Mouse (Mus musculus): ENCODE data around the gene Rarg. TPM values are rescaled to one million over a fixed set of nuclear protein-coding genes. Genes with fewer than 3 reads are reported as not detected.
A peak's percentile ranks its signal among the peaks of the same experiment; 100 is the strongest.
"Not testable (repeated sequence)": the region's sequence is repeated elsewhere in the genome, so short reads cannot be mapped to it uniquely, and the experiment has no call there.

The Rarg gene
- total and polyA plus RNA-seq, 2 experiments from 2014 or later: 3.9 to 12.6 TPM

- DNase-seq (ENCODE audit: low spot score): no peak
- 82% methylated on average over 17 of the region's 17 CpGs for WGBS
- H3K4me2 ChIP-seq (ENCODE audit: low read depth, low read length, poor library complexity, severe bottlenecking): no peak overlapping the region
- H3K9ac ChIP-seq (replicated peaks; ENCODE audit: low read length, poor library complexity, severe bottlenecking): no peak overlapping the region
- H3K36me3 ChIP-seq (ENCODE audit: insufficient read depth, low read length): no peaks in the 10 kb centered on the region
- no peak for TF ChIP-seq CTCF (IDR thresholded peaks at IDR 0.05)
- no peak overlapping the region for H3K4me3 ChIP-seq (ENCODE audit: low read depth, low read length)
- H3K27ac ChIP-seq (ENCODE audit: low read depth, low read length): no peak overlapping the region
- H3K4me1 ChIP-seq (ENCODE audit: insufficient read depth, low read length): no peaks in the 10 kb centered on the region
- no peaks in the 10 kb centered on the region for H3K27me3 ChIP-seq (ENCODE audit: insufficient read depth, low read length)
- ATAC-seq (ENCODE audit: low FRiP score): no peak
- H3K9me3 ChIP-seq (ENCODE audit: low read length): no peaks in the 10 kb centered on the region
Observed at GRCm38 (mm10) chr15:102230408-102231321, 26.7 kb downstream of the Rarg start.

- H3K27ac ChIP-seq (ENCODE audit: low read depth, low read length); H3K4me2 ChIP-seq (ENCODE audit: low read depth, low read length, poor library complexity, severe bottlenecking); DNase-seq (ENCODE audit: low spot score); H3K9ac ChIP-seq (replicated peaks; ENCODE audit: low read length, poor library complexity, severe bottlenecking); H3K4me3 ChIP-seq (ENCODE audit: low read depth, low read length); H3K4me1 ChIP-seq (ENCODE audit: insufficient read depth, low read length); ATAC-seq (ENCODE audit: low FRiP score); H3K9me3 ChIP-seq (ENCODE audit: low read length); H3K36me3 ChIP-seq (ENCODE audit: insufficient read depth, low read length): not testable (repeated sequence)
- WGBS: 75% methylated on average over 5 of the region's 6 CpGs
- peaks cover 12% of the 10 kb centered on the region for H3K27me3 ChIP-seq (ENCODE audit: insufficient read depth, low read length)
Observed at GRCm38 (mm10) chr15:102225619-102226018, 31.7 kb downstream of the Rarg start.

GRCm38 (mm10) chr15:102224992-102225617 is 32.2 kb downstream of the Rarg start:
- no peak for TF ChIP-seq CTCF (IDR thresholded peaks at IDR 0.05)

GRCm38 (mm10) chr15:102224186-102224991 is 32.9 kb downstream of the Rarg start:
- Histone ChIP-seq H3K27ac (ENCODE audit: low read depth, low read length) (no peak overlapping the region), H3K36me3 (ENCODE audit: insufficient read depth, low read length) (no peaks in the 10 kb centered on the region), H3K9ac (replicated peaks; ENCODE audit: low read length, poor library complexity, severe bottlenecking) (peak overlapping the region; percentile 3), H3K4me2 (ENCODE audit: low read depth, low read length, poor library complexity, severe bottlenecking) (peak overlapping the region; percentile 60), H3K4me3 (ENCODE audit: low read depth, low read length) (peak overlapping the region; percentile 29), H3K27me3 (ENCODE audit: insufficient read depth, low read length) (peaks cover 12% of the 10 kb centered on the region), H3K9me3 (ENCODE audit: low read length) (no peaks in the 10 kb centered on the region), H3K4me1 (ENCODE audit: insufficient read depth, low read length) (no peaks in the 10 kb centered on the region)
- DNase-seq (ENCODE audit: low spot score): peak; percentile 81
- TF ChIP-seq CTCF (IDR thresholded peaks at IDR 0.05): peak; percentile 81
- peak; percentile 78 for ATAC-seq (ENCODE audit: low FRiP score)
- 4% methylated on average over 42 of the region's 43 CpGs for WGBS

More at GRCm38 (mm10) chr15:102224992-102225617, 32.2 kb downstream of the Rarg start:
- Histone ChIP-seq H3K27ac (ENCODE audit: low read depth, low read length) (no peak overlapping the region), H3K9me3 (ENCODE audit: low read length) (no peaks in the 10 kb centered on the region), H3K4me3 (ENCODE audit: low read depth, low read length) (peak overlapping the region; percentile 29), H3K4me1 (ENCODE audit: insufficient read depth, low read length) (no peaks in the 10 kb centered on the region), H3K9ac (replicated peaks; ENCODE audit: low read length, poor library complexity, severe bottlenecking) (peak overlapping the region; percentile 3; the same call in 1 of the 2 replicates), H3K36me3 (ENCODE audit: insufficient read depth, low read length) (no peaks in the 10 kb centered on the region), H3K4me2 (ENCODE audit: low read depth, low read length, poor library complexity, severe bottlenecking) (peak overlapping the region; percentile 60), H3K27me3 (ENCODE audit: insufficient read depth, low read length) (peaks cover 12% of the 10 kb centered on the region)
- DNase-seq (ENCODE audit: low spot score) (no peak), ATAC-seq (ENCODE audit: low FRiP score) (no peak)
- 21% methylated on average over 18 of the region's 21 CpGs for WGBS

- H3K27ac ChIP-seq (ENCODE audit: low read depth, low read length): no peak overlapping the region
- peaks cover 4% of the 10 kb centered on the region; the same call in 1 of the 2 replicates for H3K36me3 ChIP-seq (ENCODE audit: insufficient read depth, low read length)
- TF ChIP-seq CTCF (IDR thresholded peaks at IDR 0.05): peak; percentile 40
- H3K27me3 ChIP-seq (ENCODE audit: insufficient read depth, low read length): peaks cover 12% of the 10 kb centered on the region
- 59% methylated on average over 10 of the region's 10 CpGs for WGBS
- DNase-seq (ENCODE audit: low spot score) (peak; percentile 37), ATAC-seq (ENCODE audit: low FRiP score) (no peak)
- no peak overlapping the region for H3K4me2 ChIP-seq (ENCODE audit: low read depth, low read length, poor library complexity, severe bottlenecking)
- no peaks in the 10 kb centered on the region for H3K9me3 ChIP-seq (ENCODE audit: low read length)
- no peak overlapping the region for H3K9ac ChIP-seq (replicated peaks; ENCODE audit: low read length, poor library complexity, severe bottlenecking)
- no peak overlapping the region for H3K4me3 ChIP-seq (ENCODE audit: low read depth, low read length)
- H3K4me1 ChIP-seq (ENCODE audit: insufficient read depth, low read length): no peaks in the 10 kb centered on the region
Observed at GRCm38 (mm10) chr15:102222386-102222785, 34.9 kb downstream of the Rarg start.

Data from midbrain, postnatal 0 days (tissue).